Mouse (Mus musculus) right cerebral cortex, postnatal 4 days (tissue): ENCODE results near the gene Atl3.
"Not testable (repeated sequence)": the region's sequence is repeated elsewhere in the genome, so short reads cannot be mapped to it uniquely, and the experiment has no call there.

ENCODE experiments used
- DNase-seq: peaks from one replicate; pipeline ENCODE4 v3.0.0-alpha.2; 2022

The Atl3 gene

DNA sequence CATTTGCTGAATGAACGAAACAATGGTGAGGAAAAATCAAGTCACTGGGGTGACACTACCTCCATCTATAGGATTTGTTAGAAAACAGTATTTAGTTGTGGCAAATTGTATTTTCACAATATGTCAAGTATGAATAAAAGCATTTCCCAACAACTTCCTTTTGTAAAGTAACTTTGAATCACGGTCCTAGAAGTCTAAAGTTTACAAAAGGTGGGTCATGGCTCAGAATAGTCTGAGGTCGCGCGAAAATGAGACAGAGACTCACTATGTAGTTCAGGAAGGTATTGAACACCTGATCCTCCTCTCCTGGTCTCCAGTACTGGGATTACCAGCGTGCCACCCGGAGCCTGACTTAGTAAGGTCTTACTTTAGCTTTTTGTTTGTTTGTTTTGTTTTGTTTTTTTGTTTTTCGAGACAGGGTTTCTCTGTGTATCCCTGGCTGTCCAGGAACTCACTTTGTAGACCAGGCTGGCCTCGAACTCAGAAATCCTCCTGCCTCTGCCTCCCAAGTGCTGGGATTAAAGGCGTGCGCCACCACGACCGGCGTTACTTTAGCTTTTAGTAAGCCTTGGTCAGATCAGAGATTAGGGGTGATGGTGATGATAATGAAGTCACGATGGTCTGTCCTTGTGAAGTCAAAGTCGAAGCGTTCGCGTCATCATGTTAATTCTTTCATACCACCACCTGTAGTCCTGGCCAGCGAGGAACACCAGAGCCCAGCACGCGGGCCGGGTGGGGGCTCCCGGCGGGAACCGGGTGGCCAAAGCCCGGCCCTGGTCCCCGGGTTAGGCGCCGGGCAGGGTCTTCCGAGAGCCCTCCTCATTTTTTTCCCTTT lies at the start of gene Atl3:
TSS of gene Atl3 (plus strand) at position 689 of the 835 bp plus-strand sequence.
- DNase-seq: no peak

DNA sequence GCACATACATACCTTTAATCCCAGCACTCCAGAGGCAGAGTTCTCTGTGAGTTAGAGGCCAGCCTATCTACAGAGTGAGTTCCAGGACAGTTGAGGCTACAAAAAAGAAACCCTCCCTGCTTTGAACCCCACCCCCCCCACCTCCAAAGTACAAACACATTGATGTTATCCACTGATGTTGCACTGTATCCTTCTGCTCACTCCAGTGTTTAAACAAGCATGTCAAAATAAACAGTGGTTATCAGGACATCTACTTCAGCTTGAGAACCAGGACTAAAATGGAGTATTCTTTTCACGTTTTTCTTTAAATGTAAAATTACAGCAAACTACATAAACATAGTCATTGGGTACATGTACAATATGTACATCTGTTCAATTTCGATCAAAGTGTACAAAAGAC lies 48.7 kb upstream of the Atl3 start:
- DNase-seq: no peak

DNA sequence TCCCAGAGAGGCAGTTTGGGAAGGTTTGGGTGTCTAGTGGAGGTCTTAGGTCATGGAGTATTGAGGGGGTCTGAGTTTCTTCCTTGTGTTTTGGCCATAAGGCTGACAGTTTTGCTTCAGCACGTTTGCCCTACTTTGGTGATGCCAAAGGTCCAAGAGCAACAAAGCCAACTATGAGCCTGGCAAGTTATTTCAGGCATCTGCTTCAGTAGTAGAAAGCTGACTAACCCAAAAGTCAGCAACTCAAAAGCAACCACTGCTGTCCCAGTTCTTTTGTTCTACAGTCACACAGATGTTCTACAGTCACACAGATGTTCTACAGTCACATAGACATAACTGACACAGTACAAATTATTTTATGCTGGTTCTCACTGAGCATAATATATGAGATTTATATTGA lies 48.2 kb upstream of the Atl3 start:
- DNase-seq: no peak

DNA sequence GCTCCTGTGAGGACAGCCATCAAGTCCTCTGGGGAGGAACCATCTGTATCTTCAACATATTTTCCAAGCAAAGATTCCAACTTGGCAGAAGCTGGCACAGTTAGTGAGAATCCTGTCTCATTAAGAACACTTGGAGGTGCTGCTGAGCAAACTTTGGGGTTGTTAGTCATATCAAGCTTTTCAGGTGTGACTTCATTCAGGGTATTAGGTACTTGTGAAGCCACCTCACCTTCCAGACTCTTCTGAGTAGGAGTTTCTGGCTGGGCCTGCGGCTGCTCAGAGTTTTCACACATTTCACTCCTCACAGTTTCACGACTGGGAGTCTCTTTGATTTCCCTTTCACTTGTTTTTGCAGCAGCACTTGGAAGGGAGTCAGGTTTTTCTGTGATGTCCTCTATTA lies 37.0 kb upstream of the Atl3 start:
- no peak for DNase-seq

DNA sequence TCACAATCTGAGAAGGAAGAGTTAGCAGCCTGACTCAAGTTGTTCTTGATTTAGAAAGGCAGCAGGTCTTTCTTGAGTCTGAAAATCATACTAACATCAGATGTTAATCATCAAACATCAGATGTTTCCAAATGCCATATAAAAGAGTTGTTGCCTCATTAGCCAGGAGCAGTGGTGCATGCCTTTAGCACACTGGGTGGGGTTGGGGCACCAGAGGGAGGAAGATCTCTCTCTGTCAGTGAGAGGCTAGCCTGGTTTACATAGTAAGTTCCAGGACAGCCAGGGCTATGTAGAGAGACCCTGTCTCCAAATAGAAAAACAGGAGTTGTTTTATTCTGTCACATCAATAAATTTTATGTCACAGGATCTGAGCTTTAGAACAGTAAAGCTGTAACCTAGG lies 34.9 kb upstream of the Atl3 start:
- no peak for DNase-seq

DNA sequence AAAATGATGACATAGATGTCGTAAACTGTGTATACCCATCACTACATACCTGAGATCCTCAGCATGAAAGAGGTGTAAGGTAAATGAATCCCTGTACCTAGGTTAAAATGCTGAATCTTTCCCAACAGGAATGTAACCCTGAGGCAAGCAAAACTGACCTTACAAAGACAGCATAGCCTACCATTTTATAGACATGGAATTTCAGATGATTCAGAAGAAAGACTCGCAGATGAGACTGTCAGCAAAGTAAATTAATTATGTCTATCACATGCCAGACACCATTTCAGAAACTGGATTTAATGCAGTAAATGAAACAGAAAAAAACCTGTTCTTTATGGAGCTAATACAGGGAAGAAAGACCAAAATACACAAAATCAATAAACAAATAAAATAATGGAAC lies 34.5 kb upstream of the Atl3 start:
- no peak for DNase-seq

DNA sequence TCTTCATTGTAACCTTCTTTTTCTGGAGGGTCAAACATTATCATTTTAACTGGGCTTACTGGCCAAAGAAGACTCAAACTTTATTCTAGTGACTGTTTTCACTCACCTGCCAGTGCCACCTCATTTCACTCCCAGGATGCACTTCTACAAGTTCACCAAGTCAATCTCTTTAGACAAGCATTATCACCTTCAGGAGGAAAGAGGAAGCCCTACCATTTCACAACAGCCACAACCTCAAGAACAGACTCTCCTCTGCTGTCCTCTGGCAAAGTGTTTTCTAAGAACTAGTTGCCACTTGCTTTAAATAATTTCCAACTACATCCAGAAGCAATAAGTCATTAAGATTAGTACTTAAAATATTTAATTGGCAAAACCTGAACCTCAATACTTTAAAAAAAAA lies 25.9 kb upstream of the Atl3 start:
- no peak for DNase-seq

DNA sequence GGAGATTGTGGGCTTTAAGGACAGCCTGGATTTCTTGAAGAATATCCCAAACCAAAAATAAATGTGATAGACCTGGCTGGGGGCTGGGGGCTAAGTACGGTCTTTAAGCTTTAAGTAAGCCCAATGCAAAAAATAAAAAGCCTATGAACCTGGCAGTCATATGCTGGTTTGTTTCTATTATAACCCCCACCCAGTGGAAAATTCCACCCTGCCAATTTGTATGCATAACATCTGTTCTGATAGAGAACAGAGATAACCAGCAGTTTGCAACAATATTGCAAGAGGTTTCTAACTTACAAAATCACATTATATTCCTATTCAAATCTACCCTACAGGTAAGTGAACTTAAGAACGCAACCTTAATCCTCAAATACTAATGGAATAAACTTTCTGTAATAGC lies 23.2 kb upstream of the Atl3 start:
- no peak for DNase-seq

DNA sequence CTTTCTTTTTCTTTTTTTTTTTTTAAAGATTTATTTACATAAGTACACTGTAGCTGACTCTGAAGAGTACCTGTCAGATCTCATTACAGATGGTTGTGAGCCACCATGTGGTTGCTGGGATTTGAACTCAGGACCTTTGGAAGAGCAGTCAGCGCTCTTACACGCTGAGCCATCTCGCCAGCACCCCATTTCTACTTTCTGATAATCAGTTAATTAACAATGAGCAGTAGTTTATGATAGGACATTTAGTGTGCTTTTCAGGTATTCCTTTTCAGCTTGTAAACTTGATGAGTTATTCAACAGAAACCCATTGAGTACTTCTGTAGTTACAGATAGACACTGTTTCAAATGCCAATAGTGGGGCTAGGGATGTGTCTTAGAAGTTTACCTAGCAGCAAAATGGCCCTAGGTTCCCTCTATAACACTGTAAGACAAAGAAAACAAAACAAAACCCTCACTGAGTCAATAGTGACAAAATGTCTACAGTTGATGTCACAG lies 14.0 kb upstream of the Atl3 start:
- DNase-seq: no peak

DNA sequence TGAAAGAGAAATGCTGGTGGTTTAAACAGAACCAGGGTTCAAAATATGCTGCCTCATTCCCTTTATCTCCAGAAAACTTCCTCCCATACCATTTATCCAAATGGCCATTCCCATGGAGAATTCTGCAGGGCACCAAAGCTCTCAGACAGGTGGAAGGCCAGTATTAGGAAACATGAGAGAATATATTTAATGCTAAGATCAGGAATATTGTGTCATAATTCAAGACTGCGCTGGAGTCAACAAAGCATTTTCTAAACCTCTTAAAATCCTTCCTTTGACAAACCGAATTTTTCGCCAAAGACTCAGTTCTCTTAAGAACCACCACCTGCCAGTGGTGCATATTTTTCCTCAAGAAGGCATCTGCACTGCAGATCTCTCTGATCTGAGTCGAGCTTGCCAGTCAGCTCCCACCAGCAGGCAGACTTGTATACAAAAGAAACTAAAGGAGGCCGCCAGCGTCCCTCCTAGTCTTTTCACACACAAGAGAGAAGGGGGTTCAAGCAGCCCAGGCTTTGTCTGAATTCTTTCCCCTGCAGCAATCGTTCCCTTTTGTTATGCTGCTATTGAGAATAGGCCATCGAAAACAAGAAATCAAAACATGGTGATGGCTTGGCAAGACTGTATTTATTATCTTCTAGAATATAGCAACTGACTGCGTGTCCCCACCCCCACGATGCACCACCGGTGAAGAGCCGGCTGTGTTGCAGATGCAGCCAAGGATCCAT lies 12.1 kb upstream of the Atl3 start:
- peak; percentile 60 for DNase-seq

DNA sequence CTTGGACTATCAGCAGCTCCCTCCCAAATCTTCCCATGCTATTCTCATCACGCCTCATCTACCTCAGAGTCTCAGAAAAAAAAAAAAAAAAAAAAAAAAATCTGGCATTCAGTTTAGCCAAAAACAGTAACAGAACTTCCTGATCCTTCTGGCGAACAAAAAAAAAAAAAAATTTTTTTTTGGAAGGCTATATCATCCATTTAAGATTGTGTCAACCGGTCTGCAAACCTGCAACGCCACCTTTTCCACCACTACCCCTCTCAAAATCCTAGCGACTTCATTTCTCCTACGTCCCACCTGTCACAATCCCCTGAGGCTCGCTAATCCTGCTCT lies 11.6 kb upstream of the Atl3 start:
- no peak for DNase-seq

DNA sequence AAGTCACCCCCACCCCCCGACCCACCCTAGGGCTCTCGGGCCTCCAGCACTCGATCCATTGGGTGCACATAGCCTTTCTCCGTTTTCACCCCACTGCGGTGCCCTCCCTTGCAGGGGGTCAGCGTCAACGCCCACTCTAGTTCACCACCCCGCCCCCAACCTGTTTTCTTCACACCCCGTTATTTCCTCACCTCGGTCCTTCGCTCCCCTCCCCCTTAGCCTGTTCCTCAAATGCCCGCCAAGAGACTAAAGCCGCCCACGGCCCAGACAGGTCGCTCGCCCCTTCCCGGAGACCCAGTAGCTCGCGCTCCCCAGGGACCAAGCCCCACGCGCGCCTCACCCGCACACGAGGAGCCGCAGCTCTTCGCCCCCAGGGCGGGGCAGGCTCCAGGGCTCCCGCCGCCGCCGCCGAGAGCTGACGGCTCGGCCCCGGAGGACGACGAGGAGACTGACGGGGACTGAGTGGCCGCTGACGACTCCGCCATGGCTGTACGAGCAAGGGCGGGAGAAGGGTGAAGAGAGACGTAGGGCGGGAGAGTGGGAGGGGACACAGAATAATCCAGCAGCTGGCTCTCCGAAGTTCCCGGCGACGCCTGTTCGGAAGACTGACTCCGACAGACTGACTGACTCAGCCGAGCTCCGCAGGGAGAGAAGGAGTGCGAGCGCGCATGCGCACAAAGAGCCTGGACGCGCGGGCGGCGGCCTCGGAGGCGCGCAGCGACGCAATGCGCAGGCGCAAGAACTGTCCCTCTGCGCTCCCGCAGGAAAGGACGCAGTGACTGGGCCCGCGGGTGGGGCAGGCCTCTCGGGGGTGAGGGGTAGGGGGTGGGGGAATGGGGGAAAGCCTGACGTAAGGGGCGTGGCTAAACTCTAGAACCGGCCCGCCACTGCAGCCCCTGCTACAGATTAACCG lies 11.0 kb upstream of the Atl3 start, which contains the start of gene Rtn3:
TSS of gene Rtn3 (minus strand) at position 683 of the 913 bp plus-strand sequence.
- peak; percentile 99 for DNase-seq

DNA sequence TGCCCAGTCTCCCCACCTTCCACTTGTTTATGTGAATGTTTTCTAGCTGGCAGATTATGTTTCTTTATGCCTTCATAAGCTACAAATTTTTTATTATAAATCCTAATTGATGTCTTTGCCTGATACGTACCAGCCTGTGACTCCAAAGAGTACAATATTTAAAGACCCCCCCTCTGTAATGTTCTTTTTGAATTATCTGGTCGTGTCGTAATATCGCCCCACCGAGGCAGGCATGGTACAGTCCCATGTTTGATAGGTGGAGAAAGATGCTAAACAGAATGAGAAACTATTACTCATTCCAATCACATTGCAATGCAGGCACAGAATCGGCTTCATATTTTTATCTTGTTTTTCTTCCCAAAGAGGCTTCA lies 10.3 kb upstream of the Atl3 start:
- DNase-seq: peak; percentile 64

DNA sequence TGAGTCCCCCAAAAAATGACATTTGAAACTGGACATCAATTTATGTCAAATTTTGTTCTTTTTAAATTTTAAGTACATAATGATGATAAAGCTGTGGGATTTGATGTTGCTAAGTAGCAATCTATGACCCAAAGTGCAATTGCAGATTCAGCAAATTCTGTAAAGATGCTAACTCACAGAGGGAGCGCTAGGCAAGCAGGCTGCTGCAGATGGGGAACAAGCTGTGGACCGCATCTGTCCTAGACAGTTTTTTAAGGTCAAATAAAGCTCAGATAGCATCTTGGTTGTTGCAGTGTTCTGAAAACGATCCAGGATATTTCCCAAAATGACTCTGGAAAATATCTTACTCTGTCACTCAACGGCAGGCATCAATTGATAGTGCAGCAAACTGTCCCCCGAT lies 9.8 kb upstream of the Atl3 start:
- peak; percentile 13 for DNase-seq

DNA sequence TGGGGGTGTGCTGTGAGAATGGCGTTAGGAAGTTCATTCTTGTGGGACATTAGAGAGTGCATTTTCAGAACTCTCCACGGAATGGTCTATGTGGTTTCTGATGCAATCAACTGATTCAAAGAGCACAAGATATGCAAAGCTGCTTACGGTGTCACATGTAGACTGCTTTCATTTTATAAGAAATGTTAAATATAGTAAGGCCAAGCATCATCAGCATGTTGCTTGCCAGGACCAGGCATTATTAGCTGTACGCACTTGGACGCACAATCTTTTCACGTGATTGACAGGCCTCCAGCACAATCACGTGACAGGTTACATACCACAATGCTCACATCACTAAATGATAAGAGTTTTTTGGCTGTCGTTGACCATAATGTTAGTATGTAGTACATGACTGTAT lies 6.2 kb upstream of the Atl3 start:
- no peak for DNase-seq

DNA sequence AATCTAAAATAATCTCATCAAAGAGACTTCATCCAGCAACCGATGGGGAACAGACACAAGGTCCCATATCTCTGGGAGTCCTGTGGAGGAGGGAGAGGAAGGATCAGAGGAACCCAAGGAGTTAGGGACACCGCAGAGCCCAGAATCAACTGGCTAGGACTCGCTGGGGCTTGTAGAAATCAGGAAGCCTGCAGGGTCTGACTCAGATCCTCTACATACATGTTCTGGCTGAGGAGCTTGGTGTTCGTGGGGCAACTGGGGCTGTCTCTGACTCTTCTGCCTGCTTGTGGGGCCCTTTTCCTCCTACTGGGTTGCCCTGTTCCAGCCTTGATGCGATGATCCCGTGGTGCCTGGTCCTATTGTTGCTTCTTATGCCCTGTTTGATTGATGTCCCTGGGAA lies 1.9 kb upstream of the Atl3 start:
- DNase-seq: no peak

DNA sequence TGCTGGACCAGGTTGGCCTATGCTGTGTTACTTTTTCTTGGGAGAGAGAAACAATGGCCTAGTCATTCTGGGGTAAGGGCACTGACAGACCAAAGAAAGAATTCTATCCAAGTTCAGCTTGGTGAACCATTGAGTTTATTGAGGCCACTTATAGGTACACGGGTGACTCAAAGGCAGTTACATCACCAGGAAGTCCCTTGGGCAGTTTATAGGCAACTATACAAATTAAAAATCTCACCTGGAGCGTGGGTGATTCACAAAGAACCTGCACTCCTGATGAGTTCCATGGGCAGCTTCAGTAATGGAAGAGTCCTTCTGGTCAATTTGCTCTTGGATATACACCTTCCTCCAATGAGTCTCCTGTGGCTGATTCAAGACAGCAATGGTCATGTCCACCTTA lies 1.2 kb upstream of the Atl3 start:
- no peak for DNase-seq

DNA sequence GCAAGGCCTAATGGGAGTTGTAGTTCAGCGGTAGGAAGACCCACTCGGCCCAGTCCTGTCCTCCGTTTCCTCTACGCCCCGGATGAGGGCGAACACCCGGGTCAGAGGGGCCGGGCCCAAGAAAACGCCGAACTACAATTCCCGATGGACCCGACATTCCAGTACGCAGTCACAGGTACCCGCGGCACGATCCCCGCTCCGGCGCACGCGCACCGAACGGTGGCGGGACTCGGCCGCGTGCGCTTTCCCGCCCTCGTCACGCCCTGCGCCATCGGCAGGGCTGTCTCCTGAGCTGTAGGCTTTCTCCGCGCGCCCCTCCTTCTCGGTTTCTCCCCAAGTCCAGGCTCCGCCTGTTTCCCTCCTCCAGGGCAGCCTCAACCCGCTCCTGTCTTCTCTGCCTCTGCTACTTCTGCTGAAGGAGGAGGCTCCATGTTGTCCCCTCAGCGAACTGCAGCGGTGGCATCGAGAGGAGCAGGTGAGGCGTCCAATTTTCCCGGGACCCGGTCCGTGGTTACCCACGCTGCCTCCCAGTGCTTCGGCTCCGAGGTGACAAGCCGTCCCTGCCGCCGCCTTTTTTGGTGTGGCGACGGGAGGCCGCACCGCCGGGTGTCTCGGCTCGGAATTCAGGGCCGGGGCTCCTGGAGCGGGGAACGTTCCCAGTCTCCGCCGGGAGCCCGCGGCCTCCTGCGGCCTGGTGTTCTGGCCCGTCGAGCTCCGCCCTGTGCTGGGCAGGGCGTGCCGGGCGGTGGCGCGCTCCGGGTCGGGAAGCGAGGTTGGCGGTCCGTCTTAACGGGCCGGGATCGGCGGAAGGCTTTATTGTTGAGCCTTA lies 561 bp downstream of the Atl3 start:
- DNase-seq: peak; percentile 90

DNA sequence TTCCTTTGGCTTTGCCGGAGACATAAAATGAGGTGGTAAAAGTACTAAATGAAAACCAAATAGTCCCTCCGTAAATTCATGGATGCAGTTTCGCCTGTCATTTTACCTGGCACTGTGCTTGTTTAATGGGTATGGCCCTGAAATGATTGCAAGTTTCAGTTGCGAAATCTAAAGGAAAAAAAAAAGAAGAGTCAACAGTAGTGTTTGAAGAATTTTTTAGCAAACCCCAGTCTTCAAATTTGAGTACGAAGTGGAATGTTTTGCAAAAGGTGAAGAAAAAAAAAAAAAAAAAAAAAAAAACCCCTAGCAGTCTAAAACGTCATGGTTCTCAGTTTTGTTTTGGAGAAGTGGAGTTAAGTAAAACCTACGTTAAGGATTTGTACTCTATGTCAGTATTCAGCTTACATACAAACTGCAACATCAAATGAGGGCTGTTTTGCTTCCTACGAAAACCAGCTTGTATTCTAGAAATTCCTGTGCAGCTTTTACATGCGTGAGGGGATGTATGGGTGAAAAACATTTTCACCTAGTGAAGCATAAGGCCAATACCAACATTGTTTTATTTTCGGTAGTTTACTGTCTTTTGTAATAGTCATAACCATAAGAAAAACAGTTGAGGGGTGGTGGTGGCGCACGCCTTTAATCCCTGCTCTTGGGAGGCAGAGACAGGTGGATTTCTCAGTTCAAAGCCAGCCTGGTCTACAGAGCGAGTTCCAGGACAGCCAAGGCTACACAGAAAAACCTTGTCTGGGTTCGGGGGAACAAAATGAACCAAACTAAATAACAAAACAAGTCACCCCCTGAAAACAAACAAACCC lies 1.6 kb downstream of the Atl3 start:
- DNase-seq: no peak

DNA sequence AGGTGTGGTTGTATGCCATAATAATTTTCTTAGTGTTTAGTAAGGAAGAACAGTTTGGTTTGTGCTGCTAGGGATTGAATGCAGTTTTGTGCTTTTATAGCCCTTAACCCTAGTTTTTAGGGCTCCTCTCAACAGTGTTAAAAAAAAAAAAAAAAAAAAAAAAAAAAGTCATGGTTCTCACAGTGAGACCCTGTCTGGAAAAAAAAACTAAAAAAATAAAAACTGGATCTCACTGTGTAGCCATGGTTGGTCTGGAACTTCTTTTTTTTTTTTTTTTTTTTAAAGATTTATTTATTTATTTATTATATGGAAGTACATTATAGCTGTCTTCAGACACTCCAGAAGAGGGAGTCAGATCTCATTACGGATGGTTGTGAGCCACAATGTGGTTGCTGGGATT lies 2.2 kb downstream of the Atl3 start:
- DNase-seq: not testable (repeated sequence)

DNA sequence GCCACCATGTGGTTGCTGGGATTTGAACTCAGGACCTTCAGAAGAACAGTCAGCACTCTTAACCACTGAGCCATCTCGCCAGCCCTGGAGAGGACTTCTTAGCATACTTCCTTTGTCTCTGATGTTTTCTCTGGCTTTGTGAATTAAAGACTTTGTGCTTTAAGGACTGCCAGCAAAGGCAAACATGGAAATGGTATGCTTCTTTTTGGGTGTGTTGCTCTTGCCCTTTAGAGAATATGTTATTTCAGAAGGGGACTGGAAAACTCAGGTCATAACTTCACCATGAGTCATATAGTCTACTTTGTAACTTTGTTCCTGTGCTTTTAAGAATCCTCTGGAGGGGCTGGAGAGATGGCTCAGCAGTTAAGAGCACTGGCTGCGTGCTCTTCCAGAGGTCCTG lies 5.0 kb downstream of the Atl3 start:
- no peak for DNase-seq

DNA sequence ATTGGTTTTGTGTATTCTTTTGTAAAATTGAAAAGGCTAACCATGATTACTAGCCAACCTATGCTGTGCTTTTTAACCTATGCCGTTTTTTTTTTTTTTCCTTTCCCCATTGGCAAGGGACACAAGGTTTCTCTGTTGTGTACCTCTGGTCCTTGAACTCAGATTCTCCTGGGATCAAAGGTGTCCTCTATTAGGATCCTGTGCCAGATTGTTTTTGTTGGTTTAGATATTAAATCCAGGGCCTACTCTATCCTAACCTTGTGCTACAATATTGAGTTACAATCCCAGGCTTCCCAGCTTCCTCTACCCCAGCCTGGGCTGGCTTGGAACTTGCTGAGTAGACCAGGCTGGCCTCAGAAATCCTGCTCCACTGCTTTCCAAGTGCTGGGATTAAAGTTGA lies 6.9 kb downstream of the Atl3 start:
- no peak for DNase-seq
